Mouse (Mus musculus) lung, adult 10 weeks (tissue): Measurements from ENCODE around the gene Slc22a3. TPM values are rescaled to one million over a fixed set of nuclear protein-coding genes. Genes with fewer than 3 reads are reported as not detected.

Source experiments
- polyA plus RNA-seq: library from polyadenylated mRNA; stranded (reverse); fragments of 350-450 nt; fragmentation: Illumina TruSeq; extraction: RNeasy Lipid Tissue Mini Kit (QIAGEN cat#74804); gene quantifications from one replicate; pipeline ENCODE4 v1.2.3, GENCODE M21; 2014; ENCODE audit warnings: low read depth, low replicate concordance; ENCODE audit not compliant: insufficient read depth

The Slc22a3 gene
- polyA plus RNA-seq = 3.3 TPM

GRCm38 (mm10) chr17:12507654-12508204, at the start of gene Slc22a3:
TSS of gene Slc22a3 (minus strand) at chr17:12507704.

DNA sequence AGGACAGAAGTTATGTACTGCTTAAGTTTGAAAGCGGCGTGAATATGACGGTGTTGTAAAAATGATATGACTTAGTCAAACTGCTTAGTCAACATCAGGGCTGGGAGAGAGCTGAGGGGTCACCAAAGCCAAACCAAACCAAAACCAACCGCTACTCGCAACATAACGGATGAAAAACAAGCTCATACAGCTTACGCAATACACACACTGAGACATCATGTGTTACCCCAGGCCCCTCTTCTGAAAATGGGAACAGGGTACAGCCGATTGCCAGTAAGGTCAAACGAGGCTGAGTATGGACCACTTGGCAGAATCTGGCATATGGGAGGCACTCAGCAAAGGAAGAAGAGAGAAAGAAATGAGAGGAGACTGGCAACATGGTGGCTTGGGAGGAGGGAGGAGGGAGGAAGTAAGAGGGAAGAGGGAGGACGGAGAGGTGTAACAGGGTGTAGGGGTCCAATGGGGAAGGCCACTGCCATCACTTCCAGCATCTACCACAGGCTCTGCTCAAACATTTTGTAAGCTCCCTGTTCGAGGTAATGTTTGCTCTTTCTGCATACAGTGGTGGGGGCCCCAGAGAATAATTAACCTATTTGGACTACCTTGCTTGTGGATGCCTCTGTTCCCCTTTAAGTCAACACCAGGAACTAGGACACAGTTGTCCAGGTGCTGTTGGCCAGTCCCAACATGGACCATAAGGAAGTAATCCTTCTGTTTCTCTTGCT, 129.4 kb downstream of the Slc22a3 start, which contains the start of gene Plg:
Gene Plg (plus strand): TSS at position 628 of the 725 bp plus-strand sequence.

Other genes with a start within 250 kb of the Slc22a3 start
- gene Map3k4, start 188.9 kb downstream of the Slc22a3 start, polyA plus RNA-seq = 8.2 TPM
- 0.08 TPM for gene Plg, start 129.1 kb downstream of the Slc22a3 start, polyA plus RNA-seq
- not detected for gene Slc22a2, start 76.4 kb upstream of the Slc22a3 start, polyA plus RNA-seq
- 4.9 TPM for gene Slc22a1, start 168.1 kb upstream of the Slc22a3 start, polyA plus RNA-seq